Mouse (Mus musculus) neural tube, embryonic 10.5 days (tissue): ENCODE results near the gene Ankrd1.

Experiments
- DNase-seq: peaks from one replicate; pipeline ENCODE4 v3.0.0-alpha.2; 2017; ENCODE audit warnings: low spot score; ENCODE audit errors: extremely low spot score

Gene Ankrd1

DNA sequence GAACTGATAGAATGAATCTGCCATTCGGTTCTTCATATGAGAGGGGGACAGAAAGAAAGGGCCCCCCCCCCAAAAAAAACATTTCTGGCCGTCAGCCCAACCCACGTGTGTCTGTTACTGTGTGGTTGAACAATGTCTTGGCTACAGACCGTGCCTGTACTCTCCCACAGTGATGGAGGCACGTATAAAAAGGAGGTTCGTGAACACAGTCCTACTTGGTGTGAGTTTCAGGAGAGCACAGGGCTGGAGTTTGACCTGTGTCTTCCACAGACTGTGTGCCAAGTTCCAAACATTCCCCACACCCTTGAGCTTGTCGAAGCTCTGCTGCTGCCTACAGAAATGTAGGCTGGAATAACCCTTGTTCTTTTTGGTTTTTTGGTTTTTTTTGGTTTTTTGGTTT is 9.4 kb downstream of the Ankrd1 start:
- no peak for DNase-seq

DNA sequence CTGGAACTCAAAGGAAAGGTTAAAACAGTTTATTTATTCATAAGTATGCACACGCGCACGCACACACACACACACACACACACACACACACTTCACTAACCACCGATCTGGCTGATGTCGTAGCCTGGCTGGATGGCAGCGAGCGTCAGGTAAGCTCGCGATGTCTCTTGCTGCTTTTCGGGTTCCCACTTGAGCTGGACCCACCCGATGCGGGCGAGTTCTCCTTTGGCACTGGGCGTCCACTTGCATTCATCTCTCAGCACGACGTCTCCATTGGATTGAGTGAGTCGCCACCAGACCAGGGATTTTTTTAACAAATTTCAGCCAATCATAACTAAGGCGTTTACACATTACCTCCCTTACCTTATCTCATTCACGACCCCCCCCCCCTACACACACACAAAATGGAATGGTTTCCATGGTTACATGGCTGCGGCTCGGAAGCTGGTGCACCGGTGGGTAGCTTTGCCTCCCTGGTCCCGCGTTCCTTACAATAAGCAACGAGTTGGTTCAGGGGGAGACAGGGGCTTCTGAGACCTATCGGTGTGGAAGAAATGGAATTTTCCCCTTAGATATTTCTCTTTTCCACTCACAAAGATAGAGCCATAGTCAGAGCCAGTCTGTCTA is 10.5 kb downstream of the Ankrd1 start:
- no peak for DNase-seq

DNA sequence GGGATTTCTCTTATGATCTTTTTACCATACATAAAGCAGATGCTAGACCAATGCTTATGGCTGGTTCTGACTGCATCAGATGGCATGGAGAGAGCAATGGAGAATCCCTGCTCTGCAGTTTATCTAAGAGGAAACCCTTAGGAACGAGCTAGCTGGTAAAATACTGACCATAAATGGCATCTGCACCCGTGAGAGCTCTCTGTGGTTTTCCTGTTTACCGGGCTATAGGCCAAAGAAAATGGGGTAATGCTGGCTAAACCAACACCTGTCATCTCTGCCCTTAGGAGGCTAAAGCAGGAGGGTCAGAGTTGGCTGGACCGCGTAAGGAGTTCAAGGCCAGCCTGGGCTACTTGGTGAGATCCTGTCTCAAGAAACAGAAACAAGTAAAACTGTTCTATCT is 16.0 kb downstream of the Ankrd1 start:
- DNase-seq = no peak

DNA sequence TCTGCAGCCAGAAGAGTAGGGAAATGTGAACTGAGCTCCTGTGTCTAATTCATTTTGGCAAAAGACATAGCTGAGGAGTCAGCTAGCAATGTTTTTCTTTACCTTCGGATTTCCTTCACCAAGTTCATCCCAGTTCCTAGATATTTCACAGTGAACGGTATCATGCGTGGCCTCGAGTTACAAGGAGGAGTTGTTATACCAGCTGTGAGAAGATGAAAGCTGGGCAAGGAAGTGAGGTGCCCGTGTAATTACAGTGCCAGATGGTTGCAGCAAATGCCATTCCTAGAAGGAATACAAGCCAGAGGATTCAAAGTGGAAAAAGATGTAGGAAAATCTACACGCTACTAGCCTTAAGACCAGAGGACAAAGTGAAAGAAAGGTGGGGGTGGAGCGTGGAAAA is 21.0 kb downstream of the Ankrd1 start:
- DNase-seq = no peak

DNA sequence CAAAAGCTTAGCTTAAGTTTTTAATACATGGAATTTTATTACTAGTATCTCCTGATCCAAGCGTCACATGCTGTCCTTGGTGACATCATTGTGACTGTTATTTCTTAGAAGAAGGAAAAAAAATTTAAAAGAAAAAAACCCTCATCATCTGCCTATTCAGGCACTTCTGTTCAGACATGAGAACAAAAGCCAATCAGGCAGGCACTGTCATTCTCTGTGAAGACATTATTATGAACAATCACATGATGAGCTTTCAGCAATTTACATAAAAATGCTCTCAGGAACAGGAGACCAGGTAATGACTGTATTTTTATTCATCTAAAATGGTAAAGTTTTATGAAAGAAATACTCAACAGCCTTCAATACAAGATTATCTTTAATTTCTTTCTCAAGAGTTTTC is 21.6 kb downstream of the Ankrd1 start:
- DNase-seq = no peak

DNA sequence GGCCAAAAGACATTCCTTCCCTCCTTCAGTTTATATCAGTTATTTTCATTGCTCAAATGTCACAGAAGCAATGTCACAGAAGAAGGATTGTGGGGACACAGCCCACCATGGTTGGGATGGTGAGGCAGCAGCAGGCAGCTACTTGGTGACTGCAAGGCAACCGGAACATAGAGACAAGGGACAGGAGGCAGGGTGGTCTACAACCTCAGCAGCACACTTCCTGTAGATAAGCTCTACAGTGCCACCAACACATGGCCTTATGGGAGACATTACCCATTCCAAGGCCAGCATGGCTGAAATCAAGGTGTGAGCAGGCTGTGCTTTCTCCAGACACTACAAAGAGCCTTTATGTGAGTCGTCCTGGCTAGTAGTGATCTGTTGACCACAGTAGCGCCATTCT is 22.7 kb downstream of the Ankrd1 start:
- no peak for DNase-seq

DNA sequence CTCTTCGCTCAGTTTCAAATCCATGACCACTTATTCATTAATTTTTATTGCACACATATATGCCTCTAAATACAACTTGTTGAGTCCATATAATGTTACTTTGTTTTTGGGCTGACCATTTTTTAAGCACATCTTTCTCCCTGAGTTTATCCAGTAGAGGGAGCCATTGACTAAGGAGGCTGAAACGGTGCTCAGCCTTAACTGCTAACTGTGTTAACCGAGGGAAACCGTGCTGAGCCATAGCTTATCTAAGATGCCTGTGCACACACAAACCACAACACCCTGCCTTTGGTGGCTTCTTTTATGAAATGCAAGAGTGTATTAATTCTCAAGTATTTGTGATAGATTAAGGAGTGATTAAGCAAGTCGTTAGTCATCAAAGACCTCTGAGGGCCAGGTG is 29.1 kb downstream of the Ankrd1 start:
- DNase-seq = no peak

DNA sequence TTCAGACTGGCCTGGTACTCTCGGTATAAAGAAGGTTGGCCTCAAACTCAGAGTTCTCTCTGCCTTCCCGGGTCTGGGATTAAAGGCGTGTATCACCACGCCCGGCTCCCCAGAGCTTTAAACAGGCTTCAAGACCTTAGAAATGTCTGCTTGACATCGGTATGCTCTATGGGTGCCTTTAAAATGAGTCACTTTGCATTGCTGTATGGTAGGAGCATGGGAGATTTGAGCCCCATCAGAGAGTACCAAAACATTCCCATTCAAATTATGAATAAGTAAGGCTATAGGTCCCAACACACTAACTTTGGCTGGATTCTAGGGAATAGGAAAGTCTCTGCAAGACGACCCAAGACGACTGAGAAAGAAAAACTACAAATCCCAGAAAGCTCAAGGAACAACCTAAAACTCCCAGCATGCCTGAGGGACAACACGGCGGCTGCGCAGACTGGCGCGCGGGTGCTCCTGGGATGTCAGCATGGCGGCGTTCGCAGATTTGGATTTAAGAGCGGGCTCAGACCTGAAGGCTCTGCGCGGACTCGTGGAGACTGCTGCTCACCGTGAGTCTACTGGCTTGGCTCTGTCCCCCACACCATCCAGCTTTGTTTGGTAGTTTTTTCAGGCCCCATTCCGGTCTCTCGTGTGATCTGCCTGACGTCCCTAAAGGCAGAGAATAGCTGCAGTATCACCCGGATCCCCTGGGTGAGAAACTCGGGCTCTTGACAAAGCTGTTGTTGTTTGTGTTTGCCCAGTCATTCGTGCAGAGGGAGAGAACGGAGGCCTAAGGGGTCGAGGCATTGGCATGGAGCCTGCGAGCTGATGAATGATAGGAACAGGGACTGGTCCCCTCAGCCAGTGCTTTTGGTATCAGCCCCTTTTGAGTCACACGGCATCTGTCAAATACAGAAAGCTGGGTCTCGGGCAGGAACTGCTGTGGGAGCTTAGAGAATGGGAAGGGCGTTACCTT is 36.4 kb downstream of the Ankrd1 start, which contains the start of gene Rpp30:
Gene Rpp30 (plus strand): TSS at position 455 of the 964 bp plus-strand sequence.
- DNase-seq = peak; percentile 77

DNA sequence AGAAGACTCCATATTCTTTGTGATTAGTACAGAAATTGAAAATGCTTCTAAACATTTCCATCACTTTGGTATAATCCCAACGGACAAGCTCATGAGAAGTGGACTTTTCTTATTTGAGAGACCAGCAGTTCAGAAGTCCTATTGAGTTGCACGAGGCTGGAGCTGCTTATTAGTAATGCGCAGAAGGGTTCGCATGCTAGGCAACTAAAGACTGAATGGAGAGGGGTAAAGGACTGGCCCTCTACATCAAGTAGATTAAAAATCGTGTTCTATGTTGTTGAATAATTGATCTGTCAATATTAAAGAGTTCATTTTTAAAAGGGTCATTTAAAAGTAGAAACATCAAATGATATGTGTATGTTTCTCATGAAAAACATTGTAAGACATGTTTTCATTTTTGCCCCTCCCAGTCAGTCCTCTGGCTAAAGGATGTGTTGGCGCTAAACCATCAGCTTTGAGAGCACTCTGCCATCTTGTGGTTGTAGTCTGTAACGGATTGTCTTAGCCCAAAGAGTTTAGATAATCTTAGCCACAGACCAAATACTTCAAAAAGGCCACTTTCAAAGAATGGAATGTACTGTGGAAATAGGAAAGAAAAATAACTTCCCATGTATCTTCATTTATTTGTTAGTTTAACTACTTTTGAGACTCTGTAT is 37.2 kb downstream of the Ankrd1 start:
- peak; percentile 23 for DNase-seq

DNA sequence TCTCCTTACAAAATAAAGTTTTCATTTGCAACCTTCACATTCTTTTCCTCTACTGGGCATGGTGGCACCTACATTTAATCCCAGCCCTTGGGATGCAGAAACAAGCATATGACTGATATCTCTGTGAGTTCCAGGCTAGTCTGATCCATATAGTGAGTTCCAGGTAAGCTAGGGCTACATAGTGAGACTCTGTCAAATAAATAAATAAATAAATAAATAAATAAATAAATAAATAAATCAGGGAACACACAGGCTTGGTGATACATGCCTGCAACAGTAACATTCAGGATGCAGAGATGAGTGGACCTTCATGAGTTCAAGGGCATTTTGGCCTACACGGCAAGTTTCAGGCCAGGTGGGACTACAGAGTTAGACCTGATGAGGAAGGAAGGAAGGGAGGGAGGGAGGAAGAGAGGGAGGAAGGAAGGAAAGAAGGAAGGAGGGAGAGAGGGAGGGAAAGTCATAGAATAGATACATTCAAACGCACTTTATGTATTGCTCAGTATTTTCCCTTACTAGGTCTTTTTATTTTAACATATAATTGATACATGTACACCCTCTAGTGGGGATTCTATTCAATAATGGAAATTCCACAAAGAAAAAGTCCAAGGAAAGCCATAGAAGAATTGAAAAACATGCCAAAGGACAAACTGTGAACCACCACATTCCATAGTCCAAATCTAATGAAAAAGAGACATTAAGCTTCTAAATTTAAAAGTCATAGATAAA is 56.9 kb downstream of the Ankrd1 start:
- no peak for DNase-seq
